Mouse (Mus musculus) liver, embryonic 16.5 days (tissue): ENCODE measurements around the gene Prn. TPM values are rescaled to one million over a fixed set of nuclear protein-coding genes. Genes with fewer than 3 reads are reported as not detected.

Experiments
- ATAC-seq: fragments of 200-750 bp; cut with Nextera tagmentation; 2 replicates; pipeline ENCODE4 v1.8.0; 2017; ENCODE audit warnings: low read depth, mild to moderate bottlenecking, moderate number of reproducible peaks, moderate library complexity
- H3K27ac ChIP-seq: fragments of 300-500 bp; sonication (generic); 2 replicates; pipeline ENCODE4 v1.5.1; 2014; ENCODE audit warnings: mild to moderate bottlenecking, low read length
- H3K27me3 ChIP-seq: fragments of 300-500 bp; sonication (generic); 2 replicates; pipeline ENCODE4 v1.6.1; 2014; ENCODE audit warnings: low read depth, low read length, mixed read lengths; ENCODE audit not compliant: control insufficient read depth, insufficient read depth
- H3K36me3 ChIP-seq: fragments of 300-500 bp; sonication (generic); 2 replicates; pipeline ENCODE4 v1.6.1; 2014; ENCODE audit warnings: mild to moderate bottlenecking; ENCODE audit not compliant: control insufficient read depth, insufficient read depth
- H3K4me1 ChIP-seq: fragments of 300-500 bp; sonication (generic); 2 replicates; pipeline ENCODE4 v1.6.1; 2014; ENCODE audit warnings: low read depth, low read length, mixed read lengths; ENCODE audit not compliant: control insufficient read depth
- H3K4me2 ChIP-seq: fragments of 300-500 bp; sonication (generic); 2 replicates; pipeline ENCODE4 v1.6.1; 2014; ENCODE audit warnings: low read depth, low read length, mixed read lengths
- H3K4me3 ChIP-seq: fragments of 300-500 bp; sonication (generic); 2 replicates; pipeline ENCODE4 v1.5.1; 2014; ENCODE audit warnings: low read depth, mild to moderate bottlenecking, low read length
- H3K9ac ChIP-seq: fragments of 300-500 bp; sonication (generic); 2 replicates; pipeline ENCODE4 v1.6.1; 2014; ENCODE audit warnings: low read depth, low read length
- H3K9me3 ChIP-seq: fragments of 300-500 bp; sonication (generic); replicated peaks from 2 replicates; pipeline ENCODE4 v1.6.1; 2016; ENCODE audit warnings: low read length; ENCODE audit not compliant: control insufficient read depth
- WGBS: fragments of 180-500 bp; shearing (Covaris S2); extraction: QIAGEN DNeasy Blood & Tissue Kit; methylation state at CpG from one replicate; pipeline ENCODE4 v1.1.7; 2014; ENCODE audit not compliant: insufficient replicate concordance; 5-methylcytosine and 5-hydroxymethylcytosine counted together
- polyA plus RNA-seq: library from polyadenylated mRNA; unstranded; fragments of >200 nt; fragmentation: Nextera tagmentation; extraction: Ambion mirVana; gene quantifications from 2 replicates; pipeline ENCODE4 v1.2.1, GENCODE M21; 2015

The Prn gene
- polyA plus RNA-seq, result not detected in 2 replicates

DNA sequence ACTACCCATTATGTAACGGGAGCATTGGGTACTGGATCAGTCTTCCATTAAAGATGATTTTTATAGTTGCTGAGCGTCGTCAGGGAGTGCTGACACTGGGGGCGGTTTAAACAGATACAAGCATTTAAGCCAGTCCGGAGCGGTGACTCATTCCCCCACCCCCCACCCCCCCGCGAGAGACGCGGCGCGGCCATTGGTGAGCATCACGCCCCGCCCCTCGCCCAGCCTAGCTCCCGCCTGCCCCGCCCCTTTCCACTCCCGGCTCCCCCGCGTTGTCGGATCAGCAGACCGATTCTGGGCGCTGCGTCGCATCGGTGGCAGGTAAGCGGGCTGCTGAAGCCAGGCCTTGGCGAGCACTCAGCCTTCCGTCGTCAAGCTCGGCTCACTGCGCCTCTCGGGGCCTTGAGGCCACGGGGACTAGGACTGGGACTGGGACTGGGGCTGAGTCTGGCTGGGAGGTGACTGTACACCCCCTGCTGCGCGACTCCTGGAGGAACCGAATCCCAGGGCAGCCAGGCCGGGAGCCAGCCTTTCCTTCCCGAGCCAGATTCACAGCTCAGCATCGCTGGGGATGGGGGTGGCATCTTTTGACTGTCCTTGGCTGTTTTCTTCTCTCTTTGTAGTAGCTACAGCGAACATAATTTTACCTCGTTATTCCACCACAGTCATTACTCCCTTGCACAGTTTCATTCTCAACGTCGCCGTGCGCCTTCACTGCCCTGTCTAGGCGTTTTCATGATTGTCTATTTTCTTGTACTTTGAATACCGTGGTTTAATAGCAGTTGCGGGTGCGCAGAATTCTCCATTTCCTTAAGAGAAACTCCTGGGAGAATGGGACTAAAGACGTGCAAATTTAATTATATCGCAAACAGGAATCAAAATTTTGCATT lies at the start of gene Prn, which contains the start of gene Prnp:
Gene Prn, plus strand, starts transcription at position 275 of the 890 bp plus-strand sequence.
Gene Prnp, plus strand, starts transcription at position 246 of the 890 bp plus-strand sequence.
- Histone ChIP-seq H3K9me3 (no peaks in the 10 kb centered on the region), H3K36me3 (no peaks in the 10 kb centered on the region), H3K4me1 (peaks cover 26% of the 10 kb centered on the region), H3K4me3 (peak within 1 kb of the TSS; percentile 69), H3K4me2 (peak within 1 kb of the TSS; percentile 70), H3K27me3 (no peaks in the 10 kb centered on the region), H3K27ac (peak within 1 kb of the TSS; percentile 80), H3K9ac (peak within 1 kb of the TSS; percentile 81)
- 4% methylated on average over 52 of the region's 52 CpGs for WGBS
- peak; percentile 86 for ATAC-seq

DNA sequence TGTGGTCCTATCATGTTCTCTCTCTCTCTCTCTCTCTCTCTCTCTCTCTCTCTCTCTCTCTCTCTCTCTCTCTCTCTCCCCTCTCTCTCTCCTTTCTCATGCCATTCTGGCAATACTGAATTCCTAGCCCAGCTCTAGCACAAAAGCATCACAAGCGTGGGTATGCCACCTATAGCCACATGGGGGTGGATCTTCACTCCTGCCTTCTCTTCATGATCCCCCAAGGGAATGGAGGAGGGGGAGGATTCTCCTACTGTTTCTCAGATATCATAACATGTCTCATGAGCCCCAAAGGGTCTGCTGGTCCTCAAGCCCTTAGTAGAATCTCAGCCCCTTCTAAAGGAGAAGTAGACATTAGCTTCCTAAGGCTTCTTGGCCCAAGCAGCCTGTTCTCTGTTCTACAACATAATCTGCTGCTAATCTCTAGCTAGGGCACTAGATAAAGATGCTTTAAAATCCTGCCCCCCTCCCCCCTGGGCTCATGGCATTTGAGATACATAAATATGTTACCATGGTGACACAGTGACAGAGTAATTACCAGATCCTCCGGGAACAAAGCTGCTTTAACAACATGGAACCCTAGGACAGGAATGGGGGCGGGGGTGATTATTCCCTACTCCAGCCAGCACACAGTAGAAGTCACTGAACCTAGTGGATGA lies 47.0 kb upstream of the Prn start:
- Histone ChIP-seq H3K4me1 (peaks cover 10% of the 10 kb centered on the region), H3K9me3 (no peaks in the 10 kb centered on the region), H3K4me3 (no peak overlapping the region), H3K4me2 (no peak overlapping the region), H3K9ac (no peak overlapping the region), H3K36me3 (no peaks in the 10 kb centered on the region), H3K27ac (no peak overlapping the region), H3K27me3 (no peaks in the 10 kb centered on the region)
- 69% methylated on average over 3 of the region's 3 CpGs for WGBS
- ATAC-seq, result no peak

DNA sequence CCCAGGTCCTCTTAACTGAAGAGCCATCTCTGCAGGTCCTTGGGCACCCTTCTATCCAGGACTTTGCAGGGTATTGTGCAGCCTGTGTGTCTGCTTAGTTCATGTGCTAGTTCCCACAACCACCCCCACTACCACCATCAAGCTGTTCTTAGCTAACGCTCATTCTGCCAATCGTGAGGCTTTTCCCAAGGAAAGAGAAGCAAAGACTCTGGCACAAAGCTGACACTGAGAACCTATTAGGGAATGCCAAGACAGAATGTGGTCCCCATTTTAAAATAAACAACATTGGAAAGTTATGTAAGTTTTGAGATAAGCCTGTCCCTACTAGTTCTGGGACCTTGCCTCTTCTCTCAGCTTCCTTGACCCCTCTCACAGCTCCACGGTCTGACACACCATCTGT lies 46.3 kb upstream of the Prn start:
- 60% methylated on average over 3 of the region's 3 CpGs for WGBS
- no peaks in the 10 kb centered on the region for H3K9me3 ChIP-seq
- H3K4me1 ChIP-seq, result peaks cover 10% of the 10 kb centered on the region
- no peak overlapping the region for H3K27ac ChIP-seq
- no peaks in the 10 kb centered on the region for H3K36me3 ChIP-seq
- H3K9ac ChIP-seq, result no peak overlapping the region
- H3K4me3 ChIP-seq, result no peak overlapping the region
- ATAC-seq, result no peak
- no peak overlapping the region for H3K4me2 ChIP-seq
- no peaks in the 10 kb centered on the region for H3K27me3 ChIP-seq

DNA sequence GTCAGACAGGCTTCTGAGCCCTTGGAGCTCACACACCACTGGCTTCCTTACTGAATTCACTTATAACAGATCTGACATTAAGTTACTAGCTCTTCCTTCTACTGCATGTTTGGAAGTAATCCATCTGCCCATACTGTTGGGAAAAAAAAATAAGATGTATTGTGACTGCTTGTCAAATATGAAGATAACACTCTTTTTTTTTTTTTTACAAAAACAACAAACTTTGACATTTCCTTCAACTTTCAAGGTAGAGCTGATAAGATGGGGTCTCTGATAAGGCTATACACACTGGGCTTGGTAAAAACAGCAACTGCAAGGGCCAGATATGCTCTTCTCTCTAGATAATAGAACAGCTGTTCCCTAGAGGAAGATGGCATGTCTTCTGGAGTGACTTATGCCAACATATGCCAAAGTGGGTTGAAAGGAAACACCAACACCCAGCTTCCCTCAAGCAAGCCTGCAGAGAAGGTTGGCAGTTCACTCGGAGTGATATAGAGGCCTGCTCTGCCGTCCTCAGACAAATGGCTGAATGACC lies 45.4 kb upstream of the Prn start:
- Histone ChIP-seq H3K4me2 (no peak overlapping the region), H3K27ac (no peak overlapping the region), H3K27me3 (no peaks in the 10 kb centered on the region), H3K36me3 (no peaks in the 10 kb centered on the region), H3K4me3 (no peak overlapping the region), H3K9me3 (no peaks in the 10 kb centered on the region), H3K4me1 (peaks cover 10% of the 10 kb centered on the region), H3K9ac (no peak overlapping the region)
- 48% methylated on average over 2 of the region's 2 CpGs for WGBS
- peak; percentile 86 for ATAC-seq

DNA sequence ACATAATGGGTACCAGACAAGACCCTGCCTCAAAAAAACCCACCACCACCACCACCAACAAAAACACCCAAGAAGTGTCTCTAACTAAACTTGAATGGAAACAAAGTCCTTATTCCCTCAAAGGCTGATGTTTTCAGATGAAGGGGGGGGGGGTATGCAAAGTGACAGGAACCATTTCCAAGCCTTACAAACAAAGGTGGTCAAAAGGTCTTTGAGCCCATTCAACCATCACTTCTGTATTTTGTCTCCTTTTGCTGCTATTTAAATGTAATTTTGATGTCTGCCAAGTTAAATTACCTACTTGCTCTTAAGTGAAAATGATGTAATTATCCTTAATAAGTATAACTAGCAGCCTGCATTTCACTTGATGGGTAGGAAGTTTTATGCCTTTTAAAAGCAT lies 43.1 kb upstream of the Prn start:
- no peak overlapping the region for H3K27ac ChIP-seq
- no peak for ATAC-seq
- H3K9ac ChIP-seq, result no peak overlapping the region
- H3K36me3 ChIP-seq, result no peaks in the 10 kb centered on the region
- H3K4me1 ChIP-seq, result peaks cover 10% of the 10 kb centered on the region
- no peaks in the 10 kb centered on the region for H3K9me3 ChIP-seq
- H3K27me3 ChIP-seq, result no peaks in the 10 kb centered on the region
- no peak overlapping the region for H3K4me3 ChIP-seq
- no peak overlapping the region for H3K4me2 ChIP-seq

- Histone ChIP-seq H3K4me3 (no peak overlapping the region), H3K4me2 (no peak overlapping the region), H3K36me3 (no peaks in the 10 kb centered on the region), H3K4me1 (peaks cover 5% of the 10 kb centered on the region), H3K27me3 (no peaks in the 10 kb centered on the region), H3K27ac (no peak overlapping the region), H3K9me3 (no peaks in the 10 kb centered on the region), H3K9ac (no peak overlapping the region)
- WGBS, result 73% methylated on average over 5 of the region's 5 CpGs
- no peak for ATAC-seq
Measured at GRCm38 (mm10) chr2:131868983-131869382, 40.8 kb upstream of the Prn start.

GRCm38 (mm10) chr2:131873376-131873775 lies 36.4 kb upstream of the Prn start:
- no peaks in the 10 kb centered on the region for H3K36me3 ChIP-seq
- no peaks in the 10 kb centered on the region for H3K27me3 ChIP-seq
- H3K9me3 ChIP-seq, result no peaks in the 10 kb centered on the region
- H3K27ac ChIP-seq, result no peak overlapping the region
- no peak overlapping the region for H3K4me2 ChIP-seq
- no peak for ATAC-seq
- no peak overlapping the region for H3K9ac ChIP-seq
- H3K4me1 ChIP-seq, result no peaks in the 10 kb centered on the region
- H3K4me3 ChIP-seq, result no peak overlapping the region
- WGBS, result 45% methylated on average over 1 of the region's 1 CpGs

DNA sequence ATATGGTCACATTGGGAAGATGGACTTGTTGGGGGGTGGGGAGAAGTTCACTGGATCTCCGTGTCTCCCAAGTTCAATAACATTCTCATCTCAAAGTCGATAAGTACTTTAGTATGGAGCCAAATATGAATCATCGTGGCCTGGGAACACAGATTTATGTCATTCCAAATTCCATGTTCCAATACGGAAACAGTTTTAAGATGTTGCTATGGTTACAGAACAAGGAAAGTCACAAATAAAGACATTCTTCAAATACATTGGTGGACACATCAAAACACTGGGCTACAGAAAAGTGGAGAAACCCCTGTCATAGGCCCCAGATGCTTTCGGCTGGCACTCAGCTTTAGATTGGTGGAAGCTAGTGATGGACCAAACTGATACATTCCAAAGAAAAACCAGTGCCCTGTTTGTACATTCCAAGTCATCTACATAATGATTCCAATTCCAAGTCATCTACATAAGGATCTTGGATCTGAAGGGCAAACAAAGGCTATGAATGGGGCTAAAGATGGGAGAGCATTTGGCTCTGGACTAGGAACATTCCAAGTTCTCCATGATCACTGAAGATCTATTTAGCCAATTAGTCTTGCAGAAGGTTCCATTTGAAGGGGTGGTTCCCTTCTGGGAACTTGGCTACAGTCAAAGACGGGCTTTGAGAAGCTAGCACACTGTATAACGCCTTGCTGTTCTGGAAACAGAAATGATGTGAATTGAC lies 33.0 kb upstream of the Prn start:
- no peak for ATAC-seq
- H3K4me1 ChIP-seq, result no peaks in the 10 kb centered on the region; the same call in 1 of the 2 replicates
- H3K4me2 ChIP-seq, result no peak overlapping the region
- 70% methylated on average over 7 of the region's 7 CpGs for WGBS
- no peak overlapping the region for H3K9ac ChIP-seq
- no peaks in the 10 kb centered on the region for H3K27me3 ChIP-seq
- no peak overlapping the region for H3K27ac ChIP-seq
- H3K9me3 ChIP-seq, result no peaks in the 10 kb centered on the region
- H3K36me3 ChIP-seq, result no peaks in the 10 kb centered on the region
- H3K4me3 ChIP-seq, result no peak overlapping the region
